Mouse (Mus musculus): ENCODE measurements around the gene Myl3. TPM values are rescaled to one million over a fixed set of nuclear protein-coding genes. Genes with fewer than 3 reads are reported as not detected.

The Myl3 gene
- polyA plus RNA-seq, 1 experiment from 2014 or later = 1.4 TPM

GRCm38 (mm10) chr9:110712545-110712944 is 29.1 kb upstream of the Myl3 start:
- 97% methylated on average over 4 of the region's 4 CpGs for WGBS

GRCm38 (mm10) chr9:110713389-110713788 is 28.3 kb upstream of the Myl3 start:
- ATAC-seq (ENCODE audit: low FRiP score) = no peak
- Histone ChIP-seq H3K9me3 (no peaks in the 10 kb centered on the region), H3K4me3 (no peak overlapping the region), H3K27ac (no peak overlapping the region), H3K4me1 (replicated peaks) (0 out of 2 replicates have a peak, but pooled peaks cover 4% of the 10 kb centered on the region), H3K27me3 (no peaks in the 10 kb centered on the region), H3K9ac (no peak overlapping the region), H3K4me2 (no peak overlapping the region), H3K36me3 (peaks cover 46% of the 10 kb centered on the region)
- WGBS = 91% methylated on average over 1 of the region's 1 CpGs

More at GRCm38 (mm10) chr9:110712545-110712944, 29.1 kb upstream of the Myl3 start:
- 0 out of 2 replicates have a peak, but pooled peaks cover 4% of the 10 kb centered on the region for H3K4me1 ChIP-seq (replicated peaks)
- no peak overlapping the region for H3K27ac ChIP-seq
- no peaks in the 10 kb centered on the region for H3K9me3 ChIP-seq
- no peak overlapping the region for H3K4me3 ChIP-seq
- no peak overlapping the region for H3K4me2 ChIP-seq
- H3K27me3 ChIP-seq = no peaks in the 10 kb centered on the region
- H3K36me3 ChIP-seq = peaks cover 42% of the 10 kb centered on the region
- ATAC-seq (ENCODE audit: low FRiP score) = no peak
- H3K9ac ChIP-seq = no peak overlapping the region

GRCm38 (mm10) chr9:110715426-110715825 is 26.2 kb upstream of the Myl3 start:
- no peak for ATAC-seq (ENCODE audit: low FRiP score)
- H3K27me3 ChIP-seq = no peaks in the 10 kb centered on the region
- no peak overlapping the region for H3K27ac ChIP-seq
- peak overlapping the region; percentile 19; the same call in 1 of the 2 replicates for H3K9ac ChIP-seq
- H3K4me2 ChIP-seq = no peak overlapping the region
- H3K9me3 ChIP-seq = no peaks in the 10 kb centered on the region
- 76% methylated on average over 1 of the region's 1 CpGs for WGBS
- H3K4me3 ChIP-seq = no peak overlapping the region
- peaks cover 46% of the 10 kb centered on the region for H3K36me3 ChIP-seq
- H3K4me1 ChIP-seq (replicated peaks) = peaks cover 6% of the 10 kb centered on the region; the same call in 1 of the 2 replicates

GRCm38 (mm10) chr9:110716775-110717174 is 24.9 kb upstream of the Myl3 start:
- WGBS = 26% methylated on average over 4 of the region's 4 CpGs
- peaks cover 36% of the 10 kb centered on the region for H3K36me3 ChIP-seq
- peak; percentile 78 for ATAC-seq (ENCODE audit: low FRiP score)

GRCm38 (mm10) chr9:110718071-110718470 is 23.6 kb upstream of the Myl3 start:
- peaks cover 23% of the 10 kb centered on the region for H3K36me3 ChIP-seq
- H3K27ac ChIP-seq = no peak overlapping the region
- no peak for ATAC-seq (ENCODE audit: low FRiP score)
- peaks cover 10% of the 10 kb centered on the region; the same call in 1 of the 2 replicates for H3K4me1 ChIP-seq (replicated peaks)
- H3K9ac ChIP-seq = no peak overlapping the region
- no peak overlapping the region for H3K4me3 ChIP-seq
- no peaks in the 10 kb centered on the region for H3K27me3 ChIP-seq
- WGBS = 92% methylated on average over 6 of the region's 6 CpGs
- no peaks in the 10 kb centered on the region for H3K9me3 ChIP-seq
- no peak overlapping the region for H3K4me2 ChIP-seq

More at GRCm38 (mm10) chr9:110716775-110717174, 24.9 kb upstream of the Myl3 start:
- H3K9ac ChIP-seq = no peak overlapping the region
- H3K27me3 ChIP-seq = no peaks in the 10 kb centered on the region
- H3K4me1 ChIP-seq (replicated peaks) = peaks cover 6% of the 10 kb centered on the region; the same call in 1 of the 2 replicates
- H3K4me2 ChIP-seq = no peak overlapping the region
- no peaks in the 10 kb centered on the region for H3K9me3 ChIP-seq
- no peak overlapping the region for H3K27ac ChIP-seq
- no peak overlapping the region for H3K4me3 ChIP-seq

GRCm38 (mm10) chr9:110718810-110719209 is 22.9 kb upstream of the Myl3 start:
- H3K4me1 ChIP-seq (replicated peaks) = peaks cover 10% of the 10 kb centered on the region; the same call in 1 of the 2 replicates
- H3K9ac ChIP-seq = no peak overlapping the region
- no peak overlapping the region for H3K4me2 ChIP-seq
- H3K36me3 ChIP-seq = peaks cover 23% of the 10 kb centered on the region
- no peaks in the 10 kb centered on the region for H3K9me3 ChIP-seq
- no peak for ATAC-seq (ENCODE audit: low FRiP score)
- H3K4me3 ChIP-seq = no peak overlapping the region
- H3K27me3 ChIP-seq = no peaks in the 10 kb centered on the region
- WGBS = 90% methylated on average over 3 of the region's 3 CpGs
- H3K27ac ChIP-seq = no peak overlapping the region

- ATAC-seq (ENCODE audit: low FRiP score) = no peak
- H3K36me3 ChIP-seq = peaks cover 22% of the 10 kb centered on the region
- H3K27ac ChIP-seq = no peak overlapping the region
- H3K4me3 ChIP-seq = no peak overlapping the region
- H3K4me1 ChIP-seq (replicated peaks) = peaks cover 10% of the 10 kb centered on the region; the same call in 1 of the 2 replicates
- 71% methylated on average over 5 of the region's 5 CpGs for WGBS
- no peaks in the 10 kb centered on the region for H3K27me3 ChIP-seq
- no peak overlapping the region; the same call in 1 of the 2 replicates for H3K9ac ChIP-seq
- no peaks in the 10 kb centered on the region for H3K9me3 ChIP-seq
- no peak overlapping the region for H3K4me2 ChIP-seq
Observed at GRCm38 (mm10) chr9:110719977-110720376, 21.7 kb upstream of the Myl3 start.

GRCm38 (mm10) chr9:110722060-110722459 is 19.6 kb upstream of the Myl3 start:
- no peaks in the 10 kb centered on the region for H3K9me3 ChIP-seq
- no peak overlapping the region for H3K9ac ChIP-seq
- no peak for ATAC-seq (ENCODE audit: low FRiP score)
- peaks cover 9% of the 10 kb centered on the region for H3K27me3 ChIP-seq
- H3K36me3 ChIP-seq = peaks cover 18% of the 10 kb centered on the region
- 74% methylated on average over 10 of the region's 10 CpGs for WGBS
- H3K27ac ChIP-seq = no peak overlapping the region
- H3K4me3 ChIP-seq = no peak overlapping the region
- no peak overlapping the region for H3K4me2 ChIP-seq
- H3K4me1 ChIP-seq (replicated peaks) = peaks cover 30% of the 10 kb centered on the region

- 11% methylated on average over 9 of the region's 9 CpGs for WGBS
- Histone ChIP-seq H3K4me3 (no peak overlapping the region), H3K36me3 (peaks cover 13% of the 10 kb centered on the region), H3K9ac (0 out of 2 replicates have a peak overlapping the region, but pooled peaks have one; percentile 25), H3K9me3 (no peaks in the 10 kb centered on the region), H3K27ac (no peak overlapping the region), H3K27me3 (peaks cover 35% of the 10 kb centered on the region), H3K4me1 (replicated peaks) (peaks cover 31% of the 10 kb centered on the region), H3K4me2 (no peak overlapping the region)
- ATAC-seq (ENCODE audit: low FRiP score) = peak; percentile 52
Observed at GRCm38 (mm10) chr9:110725721-110726135, 15.9 kb upstream of the Myl3 start.

GRCm38 (mm10) chr9:110726867-110727266 is 14.8 kb upstream of the Myl3 start:
- H3K36me3 ChIP-seq = peaks cover 13% of the 10 kb centered on the region
- no peak for ATAC-seq (ENCODE audit: low FRiP score)
- WGBS = 12% methylated on average over 32 of the region's 33 CpGs

GRCm38 (mm10) chr9:110729841-110730240 is 11.8 kb upstream of the Myl3 start:
- Histone ChIP-seq H3K36me3 (0 out of 2 replicates have a peak, but pooled peaks cover under 1% of the 10 kb centered on the region), H3K27me3 (peaks cover 61% of the 10 kb centered on the region), H3K4me1 (replicated peaks) (peaks cover 50% of the 10 kb centered on the region), H3K4me3 (no peak overlapping the region), H3K9ac (no peak overlapping the region), H3K4me2 (no peak overlapping the region), H3K9me3 (no peaks in the 10 kb centered on the region), H3K27ac (no peak overlapping the region)
- ATAC-seq (ENCODE audit: low FRiP score) = no peak
- WGBS = 24% methylated on average over 8 of the region's 8 CpGs

More at GRCm38 (mm10) chr9:110726867-110727266, 14.8 kb upstream of the Myl3 start:
- H3K27me3 ChIP-seq = peaks cover 44% of the 10 kb centered on the region
- H3K4me2 ChIP-seq = peak overlapping the region; percentile 56
- no peak overlapping the region for H3K27ac ChIP-seq
- no peaks in the 10 kb centered on the region for H3K9me3 ChIP-seq
- peaks cover 31% of the 10 kb centered on the region for H3K4me1 ChIP-seq (replicated peaks)
- H3K9ac ChIP-seq = peak overlapping the region; percentile 63
- H3K4me3 ChIP-seq = peak overlapping the region; percentile 27

GRCm38 (mm10) chr9:110731859-110732258 is 9.8 kb upstream of the Myl3 start:
- Histone ChIP-seq H3K9ac (no peak overlapping the region), H3K27ac (no peak overlapping the region), H3K36me3 (no peaks in the 10 kb centered on the region), H3K4me2 (no peak overlapping the region), H3K4me3 (no peak overlapping the region), H3K9me3 (no peaks in the 10 kb centered on the region), H3K4me1 (replicated peaks) (peaks cover 37% of the 10 kb centered on the region), H3K27me3 (peaks cover 67% of the 10 kb centered on the region)
- ATAC-seq (ENCODE audit: low FRiP score) = 0 out of 2 replicates have a peak, but pooled peaks have one; percentile 4
- WGBS = 52% methylated on average over 4 of the region's 4 CpGs

- peaks cover 29% of the 10 kb centered on the region for H3K4me1 ChIP-seq (replicated peaks)
- H3K9me3 ChIP-seq = no peaks in the 10 kb centered on the region
- H3K27ac ChIP-seq = no peak overlapping the region
- WGBS = under 1% methylated on average over 26 of the region's 26 CpGs
- H3K9ac ChIP-seq = peak overlapping the region; percentile 65
- H3K4me2 ChIP-seq = peak overlapping the region; percentile 67
- no peaks in the 10 kb centered on the region for H3K36me3 ChIP-seq
- H3K27me3 ChIP-seq = peaks cover 59% of the 10 kb centered on the region
- H3K4me3 ChIP-seq = peak overlapping the region; percentile 40
- ATAC-seq (ENCODE audit: low FRiP score) = peak; percentile 49; the same call in 1 of the 2 replicates
Observed at GRCm38 (mm10) chr9:110732623-110733022, 9.0 kb upstream of the Myl3 start.
